Mouse (Mus musculus) retina, postnatal 1 day (tissue): ENCODE data around the gene Sp3.
"Not testable (repeated sequence)": the region's sequence is repeated elsewhere in the genome, so short reads cannot be mapped to it uniquely, and the experiment has no call there.

Experiments
- DNase-seq: peaks from one replicate; pipeline ENCODE4 v3.0.0-alpha.2; 2012

The Sp3 gene

DNA sequence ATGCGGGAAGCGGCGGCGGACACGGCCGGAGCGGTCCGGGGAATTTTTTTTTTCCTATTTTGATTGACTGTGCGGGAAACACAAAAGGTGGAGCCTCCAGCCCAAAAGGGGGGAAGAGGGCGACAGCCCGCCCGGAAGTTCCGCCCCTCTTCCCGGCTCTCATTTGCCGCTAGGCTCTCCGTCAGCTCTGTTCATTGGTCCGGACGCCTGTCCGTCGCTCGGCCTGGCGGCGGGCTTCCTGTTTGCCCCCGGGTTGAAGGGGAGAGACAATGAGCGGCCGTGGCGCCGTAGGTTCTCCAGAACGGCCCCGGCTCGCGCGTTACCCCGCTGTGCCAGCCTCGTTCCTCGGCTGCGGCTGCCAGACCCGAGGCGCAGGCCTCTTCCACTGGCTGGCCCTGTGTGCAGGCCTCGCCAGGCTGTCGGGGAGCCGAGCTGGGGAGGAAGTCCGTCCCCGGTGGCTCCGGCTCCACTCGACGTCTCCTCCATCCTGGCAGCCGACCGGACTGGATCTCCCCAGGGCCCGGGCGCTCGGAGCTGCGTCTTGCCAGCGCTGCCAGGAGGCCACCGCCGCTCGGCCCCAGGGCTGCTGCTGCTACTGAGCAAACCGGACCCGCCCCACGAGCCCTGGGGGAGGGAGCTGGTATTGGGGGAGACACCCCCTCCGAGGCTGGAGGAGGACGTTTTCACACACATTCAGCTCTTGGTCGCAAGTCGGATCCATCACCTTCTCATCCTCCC lies at the start of gene Sp3:
Gene Sp3 (minus strand): TSS at position 110 of the 738 bp plus-strand sequence.
- peak; percentile 99 for DNase-seq

DNA sequence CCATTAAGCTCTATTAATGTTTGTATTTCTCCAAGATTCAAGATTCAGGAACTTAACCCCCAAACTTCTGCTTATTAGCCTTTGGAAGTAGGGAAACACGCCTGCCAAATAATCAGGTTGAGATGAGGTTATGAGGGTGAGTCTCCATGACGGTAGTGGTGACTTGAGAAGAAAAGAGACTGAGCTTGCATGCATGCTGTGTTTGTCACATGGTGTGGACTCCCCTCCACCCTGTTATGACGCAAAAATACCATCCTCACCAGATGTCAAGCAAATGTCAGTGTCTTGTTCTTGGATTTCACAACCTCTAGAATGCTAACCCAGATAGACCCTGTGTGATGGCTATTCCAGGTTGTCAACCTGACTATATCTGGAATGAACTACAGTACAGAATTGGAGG lies 49.6 kb upstream of the Sp3 start:
- no peak for DNase-seq

DNA sequence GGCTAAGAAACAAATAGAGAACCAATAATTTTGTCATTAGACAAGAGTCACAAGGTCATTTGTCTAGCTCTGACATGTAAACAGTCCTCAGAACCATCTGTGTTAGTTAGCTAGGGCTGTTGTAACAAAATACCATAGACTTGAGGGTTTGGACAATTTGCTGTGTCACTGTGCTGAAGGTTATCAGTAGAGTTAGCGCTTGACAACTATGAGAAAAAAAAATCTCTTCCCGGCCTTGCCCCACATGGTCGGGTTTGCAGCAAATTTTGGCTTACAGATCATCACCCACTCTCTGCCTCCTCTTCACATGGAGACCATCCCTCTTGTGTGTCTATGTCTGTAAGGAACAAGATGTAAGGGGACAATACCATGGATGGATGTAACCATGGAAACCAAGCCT lies 47.8 kb upstream of the Sp3 start:
- DNase-seq, result no peak

DNA sequence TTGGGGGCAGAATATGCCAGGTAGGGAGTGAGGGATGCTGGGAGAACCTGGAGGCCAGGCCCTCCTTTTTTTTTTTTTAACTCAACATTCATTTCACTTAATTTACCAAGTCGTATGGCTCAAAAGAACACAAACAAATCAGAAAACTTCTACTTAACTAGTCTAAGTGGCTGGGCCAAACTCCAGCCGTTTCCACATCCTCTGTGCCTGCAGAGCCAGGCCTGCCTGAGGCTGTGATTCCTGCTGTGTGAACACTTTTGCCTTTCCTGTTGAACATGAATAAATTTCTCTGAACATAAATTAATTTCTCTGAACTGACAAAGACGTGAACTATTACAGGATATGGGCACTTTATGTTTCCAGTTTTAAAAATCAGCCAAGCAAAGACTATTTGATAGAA lies 46.9 kb upstream of the Sp3 start:
- DNase-seq, result no peak

DNA sequence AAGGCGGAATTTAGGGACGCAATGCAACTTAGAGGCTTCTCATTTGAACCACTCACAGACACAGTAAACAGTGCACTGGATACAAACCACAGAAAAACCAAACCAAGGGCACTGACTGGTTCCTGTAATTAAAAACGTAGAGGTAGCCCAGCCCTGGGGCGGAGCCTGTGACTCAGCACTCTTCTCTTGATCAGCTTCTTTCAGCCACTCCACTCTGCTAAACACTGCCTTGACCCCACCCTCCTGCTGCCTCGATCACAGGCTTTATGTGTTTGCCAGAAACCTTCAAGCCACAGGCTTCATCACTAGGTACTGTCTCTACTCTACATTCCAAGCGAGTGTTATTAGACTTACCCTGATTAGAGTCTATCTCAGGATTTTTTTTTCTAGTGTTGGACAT lies 43.6 kb upstream of the Sp3 start:
- DNase-seq, result no peak

DNA sequence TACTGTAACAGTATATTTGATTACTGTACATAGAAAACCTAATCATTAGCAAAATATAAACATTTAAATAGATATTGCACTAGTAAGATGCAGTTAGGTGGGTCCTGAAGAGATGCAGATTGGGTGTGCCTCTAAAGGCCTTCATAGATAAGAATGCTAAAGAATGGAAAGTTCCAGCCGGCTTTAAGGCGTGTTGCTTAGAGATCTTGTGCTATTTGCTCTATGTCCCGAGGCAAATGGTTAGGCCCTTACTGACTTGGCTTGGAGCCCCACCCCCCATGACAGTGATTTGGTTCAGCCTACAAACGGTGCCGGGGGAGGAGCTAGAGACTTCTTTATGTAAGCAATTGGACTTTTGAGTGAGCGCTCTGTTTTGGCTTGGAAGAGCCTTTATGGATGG lies 40.8 kb upstream of the Sp3 start:
- DNase-seq, result no peak

DNA sequence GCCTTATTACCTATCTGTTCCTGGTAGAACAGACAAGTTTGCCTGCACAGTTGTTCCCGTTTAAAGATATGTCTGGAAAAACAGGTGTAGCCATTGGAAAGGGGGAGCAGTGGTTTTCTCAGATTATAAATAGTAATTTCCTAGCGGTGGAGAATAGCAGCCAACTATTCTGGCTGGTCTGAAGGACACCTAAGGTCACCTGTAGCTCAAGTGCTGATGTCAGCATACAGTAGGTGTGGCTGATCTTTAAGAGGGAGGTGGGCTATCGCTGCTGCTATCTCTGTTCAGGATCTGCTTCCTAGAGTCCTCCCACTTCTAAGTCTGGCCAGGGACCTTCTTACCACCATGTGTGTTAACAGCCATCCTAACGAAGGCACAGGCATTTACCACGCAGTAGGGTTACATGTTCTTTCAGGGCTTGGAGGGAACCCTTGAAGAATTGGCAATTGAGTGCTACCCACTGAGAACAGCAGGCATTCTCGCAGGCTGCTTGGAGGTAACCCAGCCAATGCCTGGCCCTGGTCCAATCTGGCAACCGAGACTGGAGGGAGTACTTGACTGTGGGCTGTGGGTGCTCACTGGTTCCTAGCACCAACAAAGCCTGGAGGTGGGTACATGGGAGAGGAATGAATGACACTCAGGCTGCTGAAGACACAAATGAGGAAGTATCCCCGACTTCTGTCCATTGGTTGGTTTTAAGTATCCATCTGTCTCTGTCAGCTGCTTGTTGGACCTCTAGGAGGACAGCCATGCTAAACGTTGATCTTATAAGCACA lies 39.3 kb upstream of the Sp3 start:
- no peak for DNase-seq

DNA sequence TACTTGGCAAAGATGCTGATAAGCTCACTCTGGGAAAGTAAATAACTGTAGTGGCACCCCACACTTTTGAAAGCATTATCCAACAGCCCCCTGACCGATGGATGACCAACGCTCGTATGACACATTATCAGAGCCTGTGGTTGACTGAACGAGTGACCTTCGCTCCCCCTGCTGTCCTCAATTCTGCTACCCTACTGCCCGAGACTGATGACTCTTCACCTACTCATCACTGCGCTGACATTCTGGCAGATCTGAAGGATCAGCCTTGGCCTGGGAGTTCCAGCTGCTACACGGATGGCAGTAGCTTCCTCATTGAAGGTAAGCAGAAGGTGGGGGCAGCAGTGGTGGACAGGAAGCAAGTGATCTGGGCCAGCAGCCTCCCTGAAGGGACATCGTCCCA lies 33.8 kb upstream of the Sp3 start:
- DNase-seq, result not testable (repeated sequence)

DNA sequence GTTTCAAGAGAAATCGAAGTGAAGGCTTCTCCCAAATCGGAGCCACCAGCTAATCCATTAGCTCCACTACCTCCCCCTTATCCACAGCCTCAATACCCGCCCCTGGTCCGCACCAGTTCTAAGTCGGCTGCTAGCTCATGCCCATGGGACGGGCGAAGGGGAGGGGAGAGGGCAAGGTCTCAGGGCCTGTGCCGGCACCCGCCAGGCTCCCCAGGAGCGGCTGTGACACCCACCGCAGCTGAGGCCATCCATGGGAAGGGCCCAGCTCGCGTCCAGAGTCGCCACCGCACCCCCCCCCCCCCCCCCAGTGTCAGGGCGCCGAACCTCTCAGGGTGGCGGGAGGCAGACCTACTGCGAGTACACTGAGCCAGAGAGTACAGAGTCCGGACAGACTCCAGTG lies 32.4 kb upstream of the Sp3 start:
- DNase-seq, result no peak

DNA sequence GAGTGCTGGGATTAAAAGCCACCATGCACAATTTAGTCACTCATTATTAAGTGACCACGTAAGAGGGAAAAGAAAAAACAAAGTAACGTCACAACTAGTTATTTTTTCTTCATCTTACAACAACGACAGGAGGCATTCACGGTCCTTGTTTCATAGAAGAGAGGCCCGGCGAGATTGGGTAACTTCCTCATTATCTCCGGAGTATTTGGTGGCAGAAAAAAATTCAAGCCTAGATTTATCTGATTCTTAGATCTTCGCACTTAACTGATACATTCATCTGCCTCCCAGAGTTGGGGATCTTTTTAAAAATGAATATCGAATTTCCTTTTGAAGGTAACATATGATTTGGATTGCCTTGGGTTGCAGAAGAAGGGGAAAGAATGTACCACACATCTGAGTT lies 27.2 kb upstream of the Sp3 start:
- no peak for DNase-seq

DNA sequence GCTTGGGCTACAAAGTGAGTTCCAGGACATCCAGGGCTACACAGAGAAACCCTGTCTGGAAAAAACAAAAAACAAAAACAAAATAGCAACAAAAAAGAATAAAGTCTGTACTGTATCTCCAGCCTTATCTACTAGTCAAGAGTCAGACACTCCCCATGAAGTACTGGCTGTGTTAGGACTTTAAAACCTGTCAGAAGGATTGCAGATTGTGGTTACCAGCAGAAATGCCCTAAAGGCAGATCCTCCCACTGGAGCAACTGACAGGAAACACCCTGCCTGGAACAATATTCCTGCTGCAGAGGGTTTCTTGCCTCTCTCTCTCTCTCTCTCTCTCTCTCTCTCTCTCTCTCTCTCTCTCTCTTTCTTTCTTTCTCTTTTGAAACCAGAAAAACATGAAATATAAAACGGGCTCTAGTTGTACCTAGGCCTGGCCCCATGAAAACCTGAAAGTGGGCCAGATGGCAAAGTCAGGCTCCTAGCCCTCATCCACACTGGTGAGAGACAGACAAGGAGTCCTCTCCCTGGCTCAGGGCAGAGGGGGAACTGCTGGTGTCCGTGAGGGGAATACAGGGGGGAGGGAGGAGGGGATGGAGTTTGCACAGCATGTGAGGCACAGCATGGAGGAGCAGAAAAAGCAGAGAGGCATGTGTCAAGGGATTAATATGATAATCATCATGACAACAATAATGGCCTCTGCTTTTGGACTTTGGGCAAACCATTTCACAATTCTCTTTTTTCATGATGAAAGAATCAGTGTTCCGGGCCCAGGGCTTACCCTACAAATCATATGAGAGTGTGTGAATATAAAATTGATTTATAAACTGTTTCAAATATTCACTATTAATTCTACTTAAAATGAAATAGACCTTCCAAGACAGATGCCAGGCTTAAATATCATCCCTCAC lies 25.6 kb upstream of the Sp3 start:
- peak; percentile 61 for DNase-seq

DNA sequence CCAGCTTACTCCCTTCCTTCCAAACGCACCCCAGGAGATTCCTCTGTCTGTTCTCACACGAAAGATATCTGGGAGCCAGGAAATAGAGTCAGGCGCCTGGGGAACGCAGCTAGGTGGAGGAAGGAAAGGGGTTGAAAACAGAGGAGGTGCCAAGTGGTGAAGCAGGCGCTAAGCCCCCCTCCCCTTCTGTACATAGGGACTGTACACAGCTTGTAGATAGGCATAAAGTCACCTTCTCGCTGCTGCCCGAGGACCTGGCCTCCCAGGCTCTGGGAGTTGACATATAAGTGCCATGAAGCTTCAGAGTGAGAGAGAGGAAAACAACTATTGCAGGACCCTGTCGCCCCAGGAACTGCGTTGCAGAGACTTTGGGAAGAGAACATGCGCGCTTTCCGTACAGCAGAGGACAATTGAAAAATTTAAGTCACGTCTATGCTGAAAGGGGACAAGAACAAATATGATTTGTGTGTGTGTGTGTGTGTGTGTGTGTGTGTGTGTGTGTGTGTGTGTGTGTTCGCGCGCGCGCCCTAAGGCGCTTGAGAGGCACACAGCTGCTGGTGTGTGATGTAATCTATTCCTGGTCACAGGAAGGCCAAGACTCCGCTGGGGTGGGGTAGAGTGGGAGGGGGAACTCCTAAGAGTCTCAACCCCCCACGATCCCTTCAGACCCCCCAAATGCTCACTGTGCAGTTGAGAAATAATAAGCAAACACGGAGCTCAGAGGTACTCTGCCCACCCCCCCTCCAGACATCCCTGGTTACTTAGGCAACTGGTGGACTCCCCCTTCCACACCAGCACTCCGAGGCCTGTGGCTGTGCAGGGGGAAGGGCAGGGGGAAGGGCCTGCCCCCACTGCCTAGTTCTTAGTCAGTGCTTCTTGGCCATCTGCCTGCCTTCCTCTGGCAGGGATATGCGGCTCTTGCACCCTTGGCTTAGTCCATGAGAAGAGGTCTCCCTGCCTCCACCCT lies 23.8 kb upstream of the Sp3 start:
- DNase-seq, result peak; percentile 80

DNA sequence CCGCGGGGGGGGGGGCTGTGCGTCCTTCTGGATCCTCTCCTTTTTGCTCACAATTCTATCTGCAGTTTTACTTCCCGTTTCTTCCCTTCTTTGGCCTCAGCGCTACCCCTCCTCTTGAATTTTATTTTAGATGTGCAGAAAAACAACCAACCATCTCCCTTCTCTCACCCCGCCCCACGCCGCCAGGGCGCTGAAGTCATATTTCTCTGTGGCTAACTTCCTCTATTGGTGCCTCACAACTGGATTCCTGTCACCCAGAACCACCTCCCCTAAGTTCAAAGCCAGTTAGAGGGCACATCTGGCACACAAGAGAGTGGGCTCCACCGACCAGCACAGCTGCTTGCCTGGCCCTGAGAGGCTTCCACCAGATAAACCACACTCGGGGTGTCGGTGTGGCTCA lies 22.8 kb upstream of the Sp3 start:
- no peak for DNase-seq

DNA sequence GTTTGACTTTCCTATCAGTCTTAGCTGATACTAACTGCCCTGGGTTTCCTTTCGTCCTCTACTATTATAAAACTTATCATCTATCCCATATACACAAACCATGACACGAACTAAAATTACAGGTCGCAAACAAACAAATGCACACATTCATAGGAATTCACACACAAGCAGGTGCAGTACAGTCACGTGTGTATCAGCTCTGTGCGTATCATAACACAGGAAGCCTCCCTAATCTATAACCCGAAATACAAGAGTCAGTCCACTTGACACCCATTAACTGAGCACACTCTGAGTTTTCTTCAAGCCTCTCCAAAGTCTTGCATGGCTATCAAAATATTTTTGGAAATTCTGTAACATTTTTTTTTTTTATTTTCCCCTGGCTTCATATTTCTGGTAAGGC lies 22.2 kb upstream of the Sp3 start:
- no peak for DNase-seq

DNA sequence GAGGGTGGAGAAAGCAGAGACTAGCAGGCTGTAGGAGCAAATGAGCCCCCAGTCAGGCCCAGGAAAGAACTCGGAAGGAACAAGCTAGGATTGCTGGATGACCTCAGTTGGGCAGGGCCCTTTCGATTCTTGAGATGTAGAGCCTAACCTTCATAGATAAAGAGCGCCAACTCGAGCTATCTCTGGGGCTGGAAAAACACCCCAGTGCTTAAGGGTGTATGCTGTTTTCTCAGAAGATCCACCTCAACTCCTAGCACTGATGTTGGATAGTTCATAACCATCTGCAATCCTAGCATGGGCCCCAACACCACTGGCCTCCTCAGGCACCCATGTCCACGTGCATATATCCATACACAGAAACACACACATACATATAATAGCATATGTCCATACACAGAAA lies 21.7 kb upstream of the Sp3 start:
- no peak for DNase-seq

DNA sequence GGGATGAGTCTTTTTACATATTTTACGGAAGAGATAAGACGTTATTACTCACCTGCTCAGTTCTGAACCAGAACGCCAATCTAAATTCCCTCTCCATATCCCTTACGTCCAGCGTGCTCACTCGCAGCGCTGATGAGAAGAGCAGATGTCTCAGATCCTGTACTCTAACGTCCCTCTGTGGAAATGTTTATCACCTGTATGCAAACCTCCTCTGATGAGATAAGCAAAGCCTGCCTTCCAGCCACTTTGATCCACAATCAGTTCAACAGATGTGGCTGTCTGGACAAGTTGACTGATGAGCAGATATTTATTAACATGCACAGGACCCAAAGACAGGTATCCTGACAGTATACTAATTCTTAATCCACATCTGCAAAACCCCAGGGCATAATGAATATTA lies 19.9 kb upstream of the Sp3 start:
- DNase-seq, result no peak

DNA sequence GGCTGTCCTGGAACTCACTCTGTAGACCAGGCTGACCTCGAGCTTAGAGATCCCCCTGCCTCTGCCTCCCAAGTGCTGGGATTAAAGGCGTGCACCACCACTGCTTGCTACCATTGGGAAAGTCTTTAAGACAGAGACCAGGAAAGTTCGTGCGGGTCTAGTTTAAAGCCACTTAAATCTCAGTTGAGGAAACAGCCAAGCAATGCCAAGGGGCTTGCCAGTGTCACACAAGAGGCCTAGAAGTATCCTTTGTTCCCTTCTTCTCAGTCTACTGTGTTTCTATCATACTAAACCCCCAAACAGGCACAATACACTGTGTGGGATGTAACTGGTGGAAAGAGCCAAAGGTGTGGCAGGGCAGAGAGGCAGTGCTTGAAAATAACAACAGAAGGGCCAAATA lies 17.3 kb upstream of the Sp3 start:
- no peak for DNase-seq

DNA sequence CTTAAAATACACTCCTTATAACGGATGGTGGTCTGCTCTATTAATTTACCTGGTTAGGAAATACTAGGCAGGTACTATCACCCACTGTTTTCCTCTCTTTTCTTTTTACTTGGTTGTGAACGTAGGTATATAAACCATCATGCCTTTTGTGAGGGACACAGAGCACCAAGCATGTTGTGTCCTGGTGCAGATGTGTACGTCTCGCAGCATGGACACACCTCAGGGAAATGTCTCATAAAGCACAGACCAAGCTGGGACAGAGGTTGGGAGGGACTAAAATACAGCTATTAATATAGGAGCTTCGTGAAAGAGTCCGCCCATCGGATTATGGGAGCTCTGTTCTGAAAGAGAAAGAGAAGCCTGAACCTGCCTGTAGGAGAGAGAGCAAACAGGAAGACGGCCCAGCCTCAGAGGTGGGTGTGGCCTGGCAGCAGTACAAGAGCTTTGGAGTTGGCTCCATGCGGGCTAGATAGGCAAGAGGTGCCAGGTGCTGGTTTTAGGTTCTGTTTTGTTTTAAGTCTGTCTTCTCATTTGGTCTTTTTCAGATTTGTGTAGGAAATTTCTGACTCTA lies 16.6 kb upstream of the Sp3 start:
- DNase-seq, result no peak

DNA sequence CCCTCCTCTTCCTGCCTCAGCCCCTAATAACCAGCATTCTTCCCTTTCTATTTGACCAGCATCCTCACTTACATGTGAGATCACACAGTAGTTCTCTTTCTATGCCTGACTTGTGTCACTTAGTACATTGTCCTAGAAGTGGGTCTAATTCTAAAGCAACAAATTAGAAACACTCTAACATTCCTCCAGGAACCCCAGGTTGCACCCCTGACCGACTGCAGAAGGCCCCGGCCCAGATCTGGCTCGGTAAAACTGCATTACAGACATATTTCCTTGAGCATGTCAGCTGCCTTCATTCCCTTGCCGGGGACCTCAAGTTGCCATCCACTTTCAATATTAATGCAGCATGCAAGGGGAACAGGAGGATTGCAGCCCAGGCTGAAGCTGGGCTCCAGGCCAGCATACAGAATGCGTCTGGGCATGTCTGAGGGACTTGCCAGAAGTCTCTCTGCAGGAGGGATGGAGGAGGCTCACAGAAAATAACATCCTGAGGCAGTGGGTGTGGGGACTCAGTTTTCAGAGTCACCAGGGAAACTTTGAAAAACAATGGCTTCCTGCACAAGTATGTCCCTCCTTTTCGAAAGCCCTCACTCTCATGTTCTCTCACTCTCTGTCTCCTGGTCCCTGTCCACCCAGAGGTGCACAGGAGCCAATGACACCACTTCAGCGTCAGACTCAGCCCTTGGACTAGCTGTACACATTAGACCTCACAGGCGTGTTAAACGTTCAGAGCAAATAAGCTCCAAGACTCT lies 15.3 kb upstream of the Sp3 start:
- no peak for DNase-seq

DNA sequence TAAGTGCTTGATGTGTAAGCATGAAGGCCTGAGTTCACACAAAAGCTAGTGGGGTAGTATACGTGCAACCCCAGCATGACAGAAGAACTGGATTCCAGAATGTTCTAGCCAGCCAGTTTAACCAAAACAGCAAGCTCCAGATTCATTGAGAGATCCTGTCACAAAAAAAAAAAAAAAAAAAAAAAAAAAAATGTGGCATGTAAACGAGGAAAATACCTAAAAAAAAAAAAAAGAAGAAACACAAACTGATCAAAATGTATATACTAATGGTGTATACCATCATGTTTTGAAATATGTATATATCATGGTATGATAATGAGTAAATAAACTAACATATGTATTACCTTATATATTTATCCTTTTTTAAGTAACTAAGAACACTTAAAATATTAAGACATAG lies 13.9 kb upstream of the Sp3 start:
- no peak for DNase-seq

DNA sequence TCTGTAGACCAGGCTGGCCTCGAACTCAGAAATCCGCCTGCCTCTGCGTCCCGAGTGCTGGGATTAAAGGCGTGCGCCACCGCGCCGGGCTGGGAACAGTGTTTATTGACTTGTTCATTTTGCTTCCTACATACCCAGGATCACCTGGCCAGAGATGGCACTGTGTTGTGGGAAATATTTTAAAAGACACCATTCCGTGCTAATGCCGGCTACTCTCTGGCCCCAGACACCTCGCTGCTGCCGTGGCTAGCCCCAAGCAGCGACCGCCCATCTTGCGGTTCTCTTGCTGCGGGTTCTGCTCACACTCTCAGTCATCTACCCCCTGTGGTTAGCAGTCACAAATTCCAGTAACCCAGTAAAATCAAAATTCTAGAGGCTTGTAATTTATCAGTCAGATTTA lies 12.3 kb upstream of the Sp3 start:
- DNase-seq, result no peak
